In genomic region chr4:85196201-85196600, GRCm38 (mm10) we compare ENCODE assay signal across 15 mouse cellular contexts. TPM values are rescaled to one million over a fixed set of nuclear protein-coding genes. Genes with fewer than 3 reads are reported as not detected.
A peak's percentile ranks its signal among the peaks of the same experiment; 100 is the strongest.
DNase-seq lines count a peak whose midpoint lies in the region; ATAC-seq and TF ChIP-seq lines count a peak whose summit lies in the region.
"Had no signal": no experiment of that assay in that cellular context is flagged by ENCODE, and none has a peak within 500 bp of the region (broad histone marks: within the 10 kb centered on the region; RNA-seq: fewer than 3 reads in every experiment).

No protein-coding gene starts in this region.

- 63% methylated on average over 4 of the region's 4 CpGs for WGBS in kidney, embryonic 16.5 days

- ATAC-seq in kidney, embryonic 16.5 days (ENCODE audit: low FRiP score, low TSS enrichment) = no peak
- ATAC-seq: activated CD4-positive, CD25-positive, alpha-beta regulatory T cell, adult 4 months; hindbrain, embryonic 16.5 days had no signal

- H3K4me1 ChIP-seq in kidney, embryonic 16.5 days (ENCODE audit: insufficient read depth, low read length) = no peaks in the 10 kb centered on the region
- H3K4me1 ChIP-seq: embryonic facial prominence, embryonic 15.5 days; limb, embryonic 12.5 days had no signal

- no peak overlapping the region for H3K4me3 ChIP-seq in kidney, embryonic 16.5 days (ENCODE audit: low read length)
- no peak overlapping the region for H3K4me3 ChIP-seq in gastrocnemius, adult 2 months
- H3K4me3 ChIP-seq: embryonic facial prominence, embryonic 15.5 days; limb, embryonic 12.5 days had no signal

- DNase-seq in adrenal gland, adult (ENCODE audit: inconsistent age in 2 of 2, low spot score in 1 of 2) = peak; percentile 49 to 69
- DNase-seq in adrenal gland, adult 8-10 months = no peak
- peak; percentile 20 for DNase-seq in kidney, postnatal 10 days
- peak; percentile 67 for DNase-seq in heart, postnatal 4 days
- DNase-seq in right cerebral cortex, postnatal 14 days = peak; percentile 76
- no peak for DNase-seq in gastrocnemius, adult 2 months
- DNase-seq in natural killer cell, adult 2 months (ENCODE audit: low spot score in 2 of 2) = no peak
- DNase-seq: cerebellum, adult 18-20 months had no signal

- no peak overlapping the region for H3K27ac ChIP-seq in kidney, embryonic 16.5 days (ENCODE audit: low read length)
- no peak overlapping the region for H3K27ac ChIP-seq in gastrocnemius, adult 2 months
- H3K27ac ChIP-seq: embryonic facial prominence, embryonic 15.5 days; kidney, postnatal 0 days; limb, embryonic 12.5 days; stomach, postnatal 0 days had no signal

- no peak overlapping the region for H3K4me2 ChIP-seq in kidney, embryonic 16.5 days (replicated peaks; ENCODE audit: low read depth, low read length)
- H3K4me2 ChIP-seq: embryonic facial prominence, embryonic 15.5 days; limb, embryonic 12.5 days had no signal

- no peaks in the 10 kb centered on the region for H3K36me3 ChIP-seq in kidney, embryonic 16.5 days (ENCODE audit: insufficient read depth, low read length)
- H3K36me3 ChIP-seq: embryonic facial prominence, embryonic 15.5 days; limb, embryonic 12.5 days had no signal

- H3K27me3 ChIP-seq in kidney, embryonic 16.5 days (ENCODE audit: insufficient read depth, low read length) = no peaks in the 10 kb centered on the region
- H3K27me3 ChIP-seq: embryonic facial prominence, embryonic 15.5 days; limb, embryonic 12.5 days had no signal

- no peak for TF ChIP-seq CTCF in gastrocnemius, adult 2 months (IDR thresholded peaks at IDR 0.05)

- H3K9ac ChIP-seq in kidney, embryonic 16.5 days (replicated peaks; ENCODE audit: low read length) = no peak overlapping the region
- H3K9ac ChIP-seq: embryonic facial prominence, embryonic 15.5 days; limb, embryonic 12.5 days had no signal

- intact Hi-C loops in gastrocnemius, adult 2 months (cut with DNase I) = no loop called here

- H3K9me3 ChIP-seq in kidney, embryonic 16.5 days (ENCODE audit: low read length) = no peaks in the 10 kb centered on the region
- H3K9me3 ChIP-seq: embryonic facial prominence, embryonic 15.5 days; limb, embryonic 12.5 days had no signal

RNA-seq across cellular contexts. Expression of gene Sh3gl2, which starts 8.7 kb away (rescaled TPM):
- 10 to 100 TPM; 28.3 to 41.6 (median 38.0) TPM for total RNA-seq in adrenal gland, adult 8-10 months (2022)
- polyA plus RNA-seq in kidney, embryonic 16.5 days (2015; fragmentation: Nextera tagmentation; extraction: Ambion mirVana) = 19.6 and 22.3 TPM in 2 replicates
- 1 to 10 TPM; 1.1 to 1.7 TPM for total RNA-seq in heart, postnatal 4 days (2021)
- total RNA-seq in gastrocnemius, adult 2 months (2021) = under 1 TPM; 0.61 to 0.79 TPM
- polyA plus RNA-seq: activated CD4-positive, CD25-positive, alpha-beta regulatory T cell, adult 4 months had no signal

Comparison
In these comparisons a context has a peak if more than half of its experiments do, and no peak if none do; other contexts are left out.
1. DNase-seq: peak in adrenal gland, adult (2 of 2), kidney, postnatal 10 days (single experiment), heart, postnatal 4 days (single experiment) and right cerebral cortex, postnatal 14 days (single experiment); none in adrenal gland, adult 8-10 months (single experiment), gastrocnemius, adult 2 months (single experiment) and natural killer cell, adult 2 months (0 of 2).
2. RNA of gene Sh3gl2, which starts 8.7 kb away (total RNA-seq): 28.3 to 41.6 TPM in adrenal gland, adult 8-10 months; 1.1 to 1.7 TPM in heart, postnatal 4 days and 0.61 to 0.79 TPM in gastrocnemius, adult 2 months; every median in the first group is over 10 times any median in the second.